Mouse (Mus musculus): ENCODE measurements around the gene Dcaf8.

DNA sequence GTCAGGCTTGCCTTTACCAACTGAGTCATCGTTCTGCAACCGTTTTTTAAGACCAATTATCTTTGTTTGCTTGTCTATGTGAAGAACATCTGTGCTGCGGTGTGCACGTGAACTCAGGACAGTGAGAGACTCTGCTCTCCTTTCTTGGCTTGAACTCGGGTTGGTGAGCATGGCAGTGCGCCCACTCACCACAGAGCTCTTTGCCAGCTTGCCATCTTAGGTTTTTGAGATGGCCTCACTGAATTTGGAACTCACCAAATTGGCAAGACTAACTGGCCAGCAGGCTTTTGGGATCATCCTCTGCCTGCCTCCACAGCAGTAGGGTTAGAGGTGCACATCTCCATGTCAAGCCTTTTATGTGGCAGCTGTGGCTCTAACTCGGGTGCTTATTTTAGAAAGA lies 29.9 kb downstream of the Dcaf8 start:
- TF ChIP-seq EP300 (IDR thresholded peaks at IDR 0.05; ENCODE audit: insufficient read depth, low read depth, low read length) (no peak), CTCF (IDR thresholded peaks at IDR 0.05; ENCODE audit: low read depth, low read length) (no peak), POLR2A (IDR thresholded peaks at IDR 0.05; ENCODE audit: insufficient read depth, low read length) (no peak)
